Mouse (Mus musculus) kidney, adult 11 months (tissue): ENCODE results near the gene Gm10770.
"Not testable (repeated sequence)": the region's sequence is repeated elsewhere in the genome, so short reads cannot be mapped to it uniquely, and the experiment has no call there.

Experiments used
- DNase-seq: peaks from one replicate; pipeline ENCODE4 v3.0.0; 2022

The Gm10770 gene

GRCm38 (mm10) chr2:150179579-150179978 is at the start of gene Gm10770:
Gene Gm10770 (minus strand): TSS chr2:150179679.
- DNase-seq, result not testable (repeated sequence)

DNA sequence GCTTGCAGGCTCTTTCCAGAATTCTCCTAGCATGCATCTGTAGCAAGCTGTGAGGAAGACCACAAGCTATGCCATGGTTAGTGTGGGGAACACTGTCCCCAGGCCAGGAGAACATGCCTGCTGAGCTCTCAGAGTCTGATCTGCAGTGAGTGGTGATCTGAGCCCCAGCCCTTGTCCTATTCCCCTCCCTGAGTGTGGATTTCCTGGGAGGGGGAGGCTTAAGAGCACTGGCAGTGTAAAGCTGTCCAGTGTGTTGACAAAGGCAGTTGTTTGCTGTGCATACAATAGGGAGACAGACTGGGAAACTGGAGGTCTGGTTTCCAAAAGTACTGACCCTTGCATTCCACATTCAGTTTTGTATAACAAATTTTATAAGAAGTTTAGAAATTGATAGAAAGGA is 43.8 kb upstream of the Gm10770 start:
- not testable (repeated sequence) for DNase-seq

DNA sequence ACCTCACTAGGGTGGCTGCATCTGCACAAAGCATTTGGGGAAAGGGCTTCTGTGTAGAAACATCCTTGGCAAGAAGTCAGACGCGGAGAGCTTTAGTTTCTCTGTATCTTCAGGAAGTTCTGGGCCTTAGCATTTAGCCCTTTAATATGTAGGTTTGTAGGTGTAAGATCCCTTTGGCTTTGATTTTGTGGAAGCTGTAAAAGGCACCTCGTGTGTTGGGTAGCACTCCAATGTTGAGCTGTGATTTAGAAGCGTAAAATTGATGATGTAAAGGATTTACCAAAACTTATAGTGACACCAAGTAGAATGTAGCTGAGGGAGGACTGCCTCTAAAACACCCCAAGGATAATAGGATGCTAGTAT is 38.9 kb upstream of the Gm10770 start:
- DNase-seq, result not testable (repeated sequence)

- DNase-seq, result peak; percentile 92
These were observed 38.3 kb upstream of the Gm10770 start, which contains the start of gene Zfp937 for GRCm38 (mm10) chr2:150217600-150218362. Gene Zfp937 (plus strand): TSS chr2:150218073.

- not testable (repeated sequence) for DNase-seq
These were observed 2.1 kb upstream of the Gm10770 start, which contains the start of gene Gm14139 for GRCm38 (mm10) chr2:150181570-150181999. Gene Gm14139 (plus strand): TSS chr2:150181755.

- not testable (repeated sequence) for DNase-seq
These were observed 1.6 kb upstream of the Gm10770 start for GRCm38 (mm10) chr2:150181046-150181445.

- DNase-seq, result no peak
These were observed 5.6 kb downstream of the Gm10770 start for GRCm38 (mm10) chr2:150173833-150174232.

GRCm38 (mm10) chr2:150166703-150167102 is 12.8 kb downstream of the Gm10770 start:
- DNase-seq, result no peak

- peak; percentile 92 for DNase-seq
These were observed 43.0 kb downstream of the Gm10770 start, which contains the start of gene Zfp120 for GRCm38 (mm10) chr2:150136435-150136897. Gene Zfp120 (minus strand): TSS chr2:150136708.

DNA sequence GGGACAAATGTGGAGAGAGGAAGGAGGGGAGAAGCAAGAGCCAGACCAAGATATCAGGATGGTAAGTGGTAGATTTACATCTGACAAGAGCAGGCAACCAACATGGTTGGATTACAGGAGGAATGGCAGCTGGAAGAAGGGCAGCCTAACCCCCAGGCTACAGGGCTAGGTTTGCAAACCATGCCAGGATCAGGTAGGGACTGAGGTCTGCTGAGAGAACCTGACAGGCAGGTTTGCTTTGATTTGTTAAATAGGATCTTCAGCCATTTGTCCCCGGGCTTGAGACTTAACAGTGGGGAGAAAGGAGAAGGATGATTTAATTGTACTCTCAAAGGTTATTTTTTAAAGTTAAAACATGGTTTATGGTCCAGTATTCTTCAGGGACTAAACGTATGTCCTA is 46.7 kb downstream of the Gm10770 start:
- DNase-seq, result no peak

GRCm38 (mm10) chr2:150132002-150132401 is 47.5 kb downstream of the Gm10770 start:
- DNase-seq, result not testable (repeated sequence)
